ENCODE assay signal across 35 mouse cellular contexts in genomic region chr11:32794759-32795445, GRCm38 (mm10). TPM values are rescaled to one million over a fixed set of nuclear protein-coding genes. Genes with fewer than 3 reads are reported as not detected.
DNase-seq lines count a peak whose midpoint lies in the region; TF ChIP-seq lines count a peak whose summit lies in the region.
"Had no signal": no experiment of that assay in that cellular context is flagged by ENCODE, and none has a peak within 500 bp of the region (broad histone marks: within the 10 kb centered on the region; RNA-seq: fewer than 3 reads in every experiment).

No protein-coding gene starts in this region.

- H3K9ac ChIP-seq in liver, adult 2 months (ENCODE audit: low read depth, low read length), result no peak overlapping the region
- H3K9ac ChIP-seq: forebrain, embryonic 13.5 days; liver, embryonic 12.5 days; lung, embryonic 14.5 days; midbrain, embryonic 13.5 days had no signal

- TF ChIP-seq CTCF in liver, adult 2 months (IDR thresholded peaks at IDR 0.05; ENCODE audit: low read depth, low read length), result no peak
- no peak for TF ChIP-seq CTCF in testis, adult 2 months (IDR thresholded peaks at IDR 0.05; ENCODE audit: control insufficient read depth, insufficient read depth, insufficient replicate concordance, low read depth, low read length)

- H3K36me3 ChIP-seq in liver, adult 2 months (ENCODE audit: control insufficient read depth, insufficient read depth, low read length), result no peaks in the 10 kb centered on the region
- H3K36me3 ChIP-seq in testis, adult 2 months (ENCODE audit: control insufficient read depth, insufficient read depth, low read length), result no peaks in the 10 kb centered on the region
- H3K36me3 ChIP-seq: heart, embryonic 10.5 days; liver, embryonic 12.5 days; midbrain, embryonic 13.5 days had no signal

- TF ChIP-seq POLR2A in liver, adult 2 months (IDR thresholded peaks at IDR 0.05; ENCODE audit: extremely low read depth, insufficient read depth, low read length), result no peak
- TF ChIP-seq POLR2A in testis, adult 2 months (IDR thresholded peaks at IDR 0.05; ENCODE audit: control insufficient read depth, low read depth, low read length), result no peak

- no peaks in the 10 kb centered on the region for H3K27me3 ChIP-seq in liver, adult 2 months (ENCODE audit: control insufficient read depth, insufficient read depth, low read length)
- H3K27me3 ChIP-seq in testis, adult 2 months (ENCODE audit: control insufficient read depth, insufficient read depth, low read length), result no peaks in the 10 kb centered on the region
- H3K27me3 ChIP-seq: forebrain, embryonic 13.5 days; liver, embryonic 12.5 days; midbrain, embryonic 13.5 days had no signal

- WGBS in liver, adult 2 months, result 70% methylated on average over 10 of the region's 10 CpGs

- H3K79me2 ChIP-seq in liver, adult 2 months (ENCODE audit: control insufficient read depth, insufficient read depth, low read length), result no peaks in the 10 kb centered on the region

- H3K27ac ChIP-seq in liver, adult 2 months (replicated peaks; ENCODE audit: insufficient read depth, low read depth, low read length), result peak overlapping the region; percentile 51; the same call in 1 of the 2 replicates
- no peak overlapping the region for H3K27ac ChIP-seq in testis, adult 2 months (ENCODE audit: control insufficient read depth, insufficient read depth, low read depth, low read length)
- H3K27ac ChIP-seq: forebrain, embryonic 13.5 days; heart, embryonic 10.5 days; hindbrain, postnatal 0 days; kidney, postnatal 0 days; liver, embryonic 12.5 days; midbrain, embryonic 13.5 days had no signal

- DNase-seq in cerebellum, adult 9-10 months, result peak; percentile 12
- DNase-seq in cerebellum, postnatal 4 days (ENCODE audit: low spot score in 2 of 2), result no peak
- peak; percentile 24 for DNase-seq in liver, adult 2 months (ENCODE audit: extremely low read depth, low read depth, low spot score)
- no peak for DNase-seq in liver
- DNase-seq in testis, postnatal 10 days (ENCODE audit: low spot score), result no peak
- no peak for DNase-seq in left cerebral cortex, adult 8-10 months (ENCODE audit: low spot score in 2 of 2)
- DNase-seq: adrenal gland, postnatal 25 days; cerebellum, adult 11-12 months; cerebellum, postnatal 36 days; gastrocnemius, postnatal 10 days; lung, embryonic 14.5 days; right cerebral cortex, adult 18-20 months; right cerebral cortex, postnatal 4 days; thymus, adult 18-20 months; thymus, postnatal 36 days had no signal

- no peaks in the 10 kb centered on the region for H3K4me1 ChIP-seq in liver, adult 2 months (ENCODE audit: control insufficient read depth, insufficient read depth, low read length)
- no peaks in the 10 kb centered on the region for H3K4me1 ChIP-seq in testis, adult 2 months (ENCODE audit: control insufficient read depth, insufficient read depth, low read length)
- H3K4me1 ChIP-seq: liver, embryonic 12.5 days; midbrain, embryonic 13.5 days had no signal

- H3K4me3 ChIP-seq in liver, adult 2 months (ENCODE audit: insufficient read depth, low read depth, low read length), result no peak overlapping the region
- peak overlapping the region; percentile 33; the same call in 1 of the 2 replicates for H3K4me3 ChIP-seq in testis, adult 2 months (ENCODE audit: control insufficient read depth, low read depth, low read length)
- H3K4me3 ChIP-seq: forebrain, embryonic 13.5 days; heart, embryonic 10.5 days; liver, embryonic 12.5 days; midbrain, embryonic 13.5 days had no signal

RNA-seq across cellular contexts. Expression of gene Smim23, which starts 29.5 kb away (rescaled TPM):
- total RNA-seq in liver, adult 2 months (2014; rRNA removed), result not detected in 2 replicates
- polyA plus RNA-seq in liver, adult 2 months (2012; rRNA removed), result not detected in 2 replicates
- polyA plus RNA-seq in testis, adult 2 months (2012; rRNA removed), result 227 and 257 TPM in 2 replicates
- total RNA-seq in left cerebral cortex, adult 8-10 months (2022), result not detected
- total RNA-seq: adrenal gland, postnatal 25 days; gastrocnemius, postnatal 10 days; granulocyte monocyte progenitor cell, adult 5-6 weeks; hematopoietic stem cell, adult 5-6 weeks; hindbrain, postnatal 0 days; layer of hippocampus, postnatal 14 days; left cerebral cortex, postnatal 10 days; megakaryocyte, adult 5-6 weeks had no signal
- polyA plus RNA-seq: embryonic facial prominence, embryonic 14.5 days; forebrain, embryonic 13.5 days; frontal cortex, adult 2 months; heart, embryonic 10.5 days; heart, postnatal 0 days; hindbrain, postnatal 0 days; intestine, embryonic 16.5 days; kidney, postnatal 0 days; large intestine, adult 2 months; limb, embryonic 11.5 days; liver, embryonic 12.5 days; lung, embryonic 14.5 days; midbrain, embryonic 13.5 days; neural tube, embryonic 11.5 days; stomach, embryonic 14.5 days had no signal

Comparison
In these comparisons a context has a peak if more than half of its experiments do, and no peak if none do; other contexts are left out.
1. DNase-seq: peak in cerebellum, adult 9-10 months (single experiment) and liver, adult 2 months (single experiment); none in cerebellum, postnatal 4 days (0 of 2), liver (single experiment), testis, postnatal 10 days (single experiment) and left cerebral cortex, adult 8-10 months (0 of 2).